Mouse (Mus musculus) G1E-ER4 (cell line): ENCODE results near the gene Armh3. TPM values are rescaled to one million over a fixed set of nuclear protein-coding genes. Genes with fewer than 3 reads are reported as not detected.

Experiments
- GATA1 ChIP-seq: IDR thresholded peaks from one replicate; pipeline ENCODE4 v1.8.0; 2012; ENCODE audit warnings: low read length, inconsistent platforms
- polyA plus RNA-seq: library from polyadenylated mRNA; stranded (reverse); fragments of >175 nt; gene quantifications from 2 replicates; pipeline ENCODE4 v1.2.3, GENCODE M21; 2012

The Armh3 gene
- polyA plus RNA-seq, 1 experiment = 1.7 TPM

GRCm38 (mm10) chr19:45907416-45907815 lies 90.9 kb downstream of the Armh3 start:
- no peak for TF ChIP-seq GATA1

GRCm38 (mm10) chr19:45903861-45904260 lies 94.4 kb downstream of the Armh3 start:
- no peak for TF ChIP-seq GATA1

GRCm38 (mm10) chr19:45902390-45903035 lies 95.8 kb downstream of the Armh3 start:
- no peak for TF ChIP-seq GATA1

GRCm38 (mm10) chr19:45900836-45901235 lies 97.5 kb downstream of the Armh3 start:
- TF ChIP-seq GATA1 = no peak

- no peak for TF ChIP-seq GATA1
These were observed 102.6 kb downstream of the Armh3 start for GRCm38 (mm10) chr19:45895726-45896125.

GRCm38 (mm10) chr19:45882056-45882455 lies 116.2 kb downstream of the Armh3 start:
- no peak for TF ChIP-seq GATA1

- TF ChIP-seq GATA1 = no peak
These were observed 125.0 kb downstream of the Armh3 start for GRCm38 (mm10) chr19:45873320-45873719.

GRCm38 (mm10) chr19:45855284-45855920 lies 142.9 kb downstream of the Armh3 start:
- no peak for TF ChIP-seq GATA1

- TF ChIP-seq GATA1 = no peak
These were observed 143.8 kb downstream of the Armh3 start for GRCm38 (mm10) chr19:45854521-45854920.

- TF ChIP-seq GATA1 = no peak
These were observed 150.6 kb downstream of the Armh3 start for GRCm38 (mm10) chr19:45847733-45848093.

- TF ChIP-seq GATA1 = no peak
These were observed 151.1 kb downstream of the Armh3 start for GRCm38 (mm10) chr19:45847016-45847732.

GRCm38 (mm10) chr19:45844209-45844608 lies 154.1 kb downstream of the Armh3 start:
- no peak for TF ChIP-seq GATA1

GRCm38 (mm10) chr19:45843424-45843823 lies 154.9 kb downstream of the Armh3 start:
- no peak for TF ChIP-seq GATA1

- TF ChIP-seq GATA1 = no peak
These were observed 161.0 kb downstream of the Armh3 start for GRCm38 (mm10) chr19:45837050-45837994.

GRCm38 (mm10) chr19:45835490-45835889 lies 162.8 kb downstream of the Armh3 start:
- no peak for TF ChIP-seq GATA1
